Mouse (Mus musculus): ENCODE results near the gene Ctps2.

- TF ChIP-seq JUND (conservative IDR thresholded peaks at IDR 0.05; ENCODE audit: low read depth, low read length) = no peak
- no peak for TF ChIP-seq ELF1 (IDR thresholded peaks at IDR 0.05; ENCODE audit: low read depth, low read length)
- no peak for TF ChIP-seq HCFC1 (IDR thresholded peaks at IDR 0.05; ENCODE audit: low read depth, low read length)
- no peak for TF ChIP-seq POLR2A (IDR thresholded peaks at IDR 0.05; ENCODE audit: low read depth, low read length)
- TF ChIP-seq MAZ (IDR thresholded peaks at IDR 0.05; ENCODE audit: low read depth, low read length) = no peak
- TF ChIP-seq KAT2A (IDR thresholded peaks at IDR 0.05; ENCODE audit: insufficient replicate concordance, low read length) = no peak
- no peak for TF ChIP-seq CTCF (conservative IDR thresholded peaks at IDR 0.05 in 1 of 2, IDR thresholded peaks at IDR 0.05 in 1 of 2; ENCODE audit: low read depth in 2 of 2, low read length in 2 of 2)
These were observed 30.4 kb downstream of the Ctps2 start for GRCm38 (mm10) chrX:162931467-162931866.

All from CH12.LX (cell line).